Mouse (Mus musculus) embryonic fibroblast, embryonic 13.5 days (primary cell): ENCODE results near the gene Snrnp35.

Experiments
- CTCF ChIP-seq: IDR thresholded peaks from 2 replicates; pipeline ENCODE4 v1.5.1; 2011; ENCODE audit warnings: mild to moderate bottlenecking, control low read depth, low read length, moderate library complexity, borderline replicate concordance; ENCODE audit not compliant: insufficient read depth
- POLR2A ChIP-seq: IDR thresholded peaks from 2 replicates; pipeline ENCODE4 v1.6.1; 2011; ENCODE audit warnings: low read depth, mild to moderate bottlenecking, control low read depth, low read length, moderate library complexity

DNA sequence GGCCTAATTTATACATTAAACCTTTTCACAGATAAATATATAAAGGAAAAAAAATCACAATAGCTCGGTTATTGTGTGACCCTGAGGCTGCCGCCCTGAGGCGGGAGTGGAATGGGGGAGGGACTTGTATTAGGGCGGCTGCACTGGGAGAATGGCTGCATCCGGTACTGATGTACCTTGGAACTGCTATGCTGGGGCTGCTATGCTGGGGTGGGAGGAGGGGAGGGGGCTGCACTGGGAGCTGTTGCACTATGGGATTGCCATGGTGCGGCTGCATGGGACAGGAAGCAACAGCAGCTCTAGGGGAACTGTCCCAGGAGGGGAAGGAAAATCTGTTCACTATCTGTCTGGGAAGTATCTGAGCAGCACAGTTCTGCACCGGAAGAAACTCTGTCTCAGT lies 49.5 kb downstream of the Snrnp35 start:
- TF ChIP-seq CTCF (no peak), POLR2A (no peak)
